Mouse (Mus musculus): Measurements from ENCODE around the gene Rasgrp4.
"Not testable (repeated sequence)": the region's sequence is repeated elsewhere in the genome, so short reads cannot be mapped to it uniquely, and the experiment has no call there.

Gene Rasgrp4

GRCm38 (mm10) chr7:29134693-29135386 is at the start of gene Rasgrp4:
Gene Rasgrp4 (plus strand): TSS chr7:29134851.
- DNase-seq: peak in 1 of 2 experiments; percentile 18

- no peak for DNase-seq
Measured at GRCm38 (mm10) chr7:29085981-29086380, 48.7 kb upstream of the Rasgrp4 start.

DNA sequence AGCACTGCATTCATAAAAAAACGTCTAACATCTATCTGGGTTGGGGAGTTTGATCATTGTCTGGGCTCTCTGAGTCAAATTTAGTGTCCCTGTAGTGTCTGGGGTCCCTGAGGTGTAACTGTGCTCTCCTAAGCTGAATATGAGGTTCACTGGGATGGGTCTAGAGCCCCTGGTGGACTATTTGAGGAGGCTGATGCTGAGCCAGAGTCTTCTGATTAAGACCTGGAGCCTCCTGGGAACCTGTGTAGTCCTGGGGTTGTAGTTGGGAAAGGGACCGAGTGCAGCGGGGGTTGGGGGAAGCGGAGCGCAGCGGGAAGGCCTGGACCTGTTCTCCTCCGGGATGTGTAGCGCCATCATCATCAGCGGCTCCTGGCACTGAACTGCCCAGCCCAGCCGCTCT is 47.7 kb upstream of the Rasgrp4 start:
- no peak for DNase-seq

- no peak for DNase-seq
Measured at GRCm38 (mm10) chr7:29088817-29089216, 45.8 kb upstream of the Rasgrp4 start.

GRCm38 (mm10) chr7:29097131-29097530 is 37.5 kb upstream of the Rasgrp4 start:
- no peak for DNase-seq

DNA sequence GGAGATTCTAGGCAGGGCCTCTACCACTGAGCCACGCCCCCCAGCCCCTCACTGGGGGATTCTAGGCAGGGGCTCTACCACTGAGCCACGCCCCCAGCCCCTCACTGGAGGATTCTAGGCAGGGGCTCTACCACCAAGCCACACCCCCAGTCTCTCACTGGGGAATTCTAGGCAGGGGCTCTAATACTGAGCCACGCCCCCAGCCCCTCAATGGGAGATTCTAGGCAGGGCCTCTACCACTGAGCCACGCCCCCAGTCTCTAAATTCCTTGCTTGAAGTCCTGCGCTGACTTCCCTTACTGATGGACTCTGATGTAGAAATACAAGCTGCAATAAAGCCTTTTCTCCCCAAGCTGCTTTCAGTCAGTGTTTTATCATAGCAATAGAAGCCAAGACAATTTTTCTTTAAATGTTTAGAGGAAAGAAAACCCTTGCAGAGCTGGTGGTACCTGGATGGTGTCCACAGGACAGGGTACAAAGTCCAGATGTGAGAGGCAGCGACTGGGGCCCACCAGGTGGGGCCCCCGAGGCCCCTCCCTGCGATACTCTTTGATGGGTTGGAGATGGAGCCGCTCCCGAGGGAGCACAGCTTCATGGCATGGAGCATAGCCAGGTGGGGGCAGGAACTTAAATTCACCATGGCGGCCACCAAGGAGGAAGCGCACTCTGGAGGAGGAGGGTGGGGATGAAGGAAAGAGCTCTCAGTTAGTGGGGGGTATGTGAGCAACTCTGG is 33.2 kb upstream of the Rasgrp4 start:
- no peak for DNase-seq

DNA sequence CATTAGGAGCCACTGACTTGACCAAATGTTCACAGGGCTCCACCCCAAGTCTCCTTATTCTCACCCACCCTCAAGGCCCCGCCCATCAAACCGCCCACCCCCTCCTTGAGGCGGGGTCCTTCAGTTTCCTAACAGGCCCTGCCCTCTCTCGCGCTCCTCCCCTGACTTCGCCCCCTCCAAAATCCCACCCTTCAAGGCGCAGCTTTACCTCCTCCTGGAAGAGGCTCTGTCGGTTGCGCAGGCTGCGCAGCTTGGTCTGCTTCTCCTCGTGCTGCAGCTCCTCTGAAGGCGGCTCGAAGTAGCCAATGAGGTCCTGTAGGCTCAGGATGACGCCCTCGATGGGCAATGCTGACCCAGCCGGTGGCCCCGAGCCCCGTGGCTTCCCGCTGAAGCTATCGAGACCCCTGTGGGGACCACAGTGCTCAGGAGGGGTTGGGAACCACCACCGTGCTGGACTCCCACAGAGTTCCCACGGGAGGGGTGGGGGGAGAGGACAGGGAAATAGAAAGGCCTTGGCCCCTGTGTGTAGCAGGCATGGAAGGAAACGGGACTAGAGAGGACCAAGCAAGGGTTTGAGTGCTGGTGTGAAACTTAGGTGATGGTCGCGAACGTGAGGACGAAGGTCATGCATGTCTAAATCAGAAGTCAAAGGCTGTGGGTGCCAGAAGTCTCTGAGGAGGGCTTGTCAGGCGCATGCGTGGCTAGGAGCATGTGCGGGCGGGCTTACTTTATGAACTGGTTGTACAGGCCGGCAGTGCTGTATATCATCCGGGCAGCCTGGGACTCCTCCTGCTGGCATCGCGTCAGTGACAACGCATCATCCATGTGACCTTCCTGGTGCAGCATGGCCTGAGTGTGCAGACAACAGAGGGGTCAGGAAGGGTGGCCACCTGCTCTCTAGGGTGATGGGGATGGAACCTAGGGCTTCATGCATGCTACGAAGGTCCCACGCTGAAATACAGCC is 25.4 kb upstream of the Rasgrp4 start:
- peak; percentile 50 to 58 for DNase-seq

DNA sequence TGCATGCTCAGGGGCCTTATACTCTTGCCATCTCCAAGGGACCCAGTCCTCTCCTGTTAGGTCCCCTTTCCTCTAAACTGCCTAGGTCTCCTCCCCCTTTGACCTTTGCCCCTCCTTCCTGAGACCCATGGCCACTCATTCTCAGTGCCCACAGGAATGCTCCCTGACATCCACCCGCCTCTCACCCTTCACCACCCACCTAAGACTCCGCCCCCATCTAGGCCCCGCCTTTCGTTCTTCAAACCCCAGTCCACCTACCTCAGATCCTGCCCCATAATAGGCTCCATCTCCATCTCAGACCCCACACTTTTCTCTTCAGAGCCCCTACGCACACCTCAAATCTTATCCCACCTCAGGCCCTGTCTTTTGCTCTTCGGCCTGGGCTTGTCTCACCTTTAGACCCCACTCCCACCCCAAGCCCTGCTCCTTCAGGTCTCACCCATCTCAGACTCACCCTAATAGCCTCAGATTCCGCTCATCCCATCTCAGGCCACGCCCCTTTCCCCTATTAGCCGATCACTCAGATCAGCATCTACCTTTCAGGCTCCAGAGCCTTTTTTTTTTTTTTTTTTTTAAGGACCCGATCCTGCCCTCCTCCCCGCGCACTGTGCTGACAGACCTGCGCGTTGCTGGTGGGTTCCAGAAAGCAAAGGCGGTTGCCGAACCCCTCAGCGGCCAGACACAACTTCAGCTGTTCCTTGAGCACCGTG is 16.4 kb upstream of the Rasgrp4 start:
- no peak for DNase-seq

GRCm38 (mm10) chr7:29119526-29119925 is 15.1 kb upstream of the Rasgrp4 start:
- DNase-seq: no peak

- DNase-seq: no peak
Measured at GRCm38 (mm10) chr7:29122821-29123220, 11.8 kb upstream of the Rasgrp4 start.

DNA sequence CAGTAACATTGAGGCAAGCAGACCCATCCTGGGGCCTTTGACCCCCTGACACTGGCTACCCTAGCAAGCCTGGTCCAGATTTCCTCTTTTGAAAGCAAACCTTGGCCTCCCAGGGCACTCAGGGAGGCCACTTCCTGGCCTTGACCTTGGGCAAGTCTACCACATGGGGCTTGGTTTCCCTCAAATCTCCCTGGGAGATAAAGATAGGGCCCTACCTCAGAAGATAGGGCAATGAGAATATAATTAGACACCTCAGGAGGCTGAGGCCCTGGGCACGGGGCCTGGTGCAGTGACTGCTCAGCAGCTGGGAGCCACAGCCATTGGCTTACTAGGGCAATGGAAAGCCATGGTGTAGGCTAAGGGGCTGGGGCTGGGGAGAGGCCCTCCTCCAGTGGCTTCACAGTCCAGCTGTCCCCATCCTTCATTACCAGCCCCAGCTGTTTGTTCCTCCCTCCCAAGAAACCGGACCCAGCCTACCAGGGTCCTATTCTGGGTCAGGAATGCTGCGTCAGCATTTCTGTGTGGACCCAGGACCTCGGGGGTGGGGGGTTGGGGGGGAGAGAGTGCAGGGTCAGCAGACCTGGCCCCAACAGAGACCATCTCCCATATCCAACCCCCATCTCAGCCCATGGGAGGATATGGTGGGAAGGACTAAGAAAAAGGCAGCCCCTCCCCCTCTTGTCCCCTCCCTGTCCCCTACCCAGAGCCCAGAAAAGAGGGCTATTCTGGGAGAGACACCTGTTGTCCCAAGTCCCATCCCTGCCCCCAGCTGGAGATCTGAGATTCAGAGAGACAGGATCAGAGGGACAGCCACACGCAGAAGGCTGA is 10.9 kb upstream of the Rasgrp4 start:
- DNase-seq: no peak

DNA sequence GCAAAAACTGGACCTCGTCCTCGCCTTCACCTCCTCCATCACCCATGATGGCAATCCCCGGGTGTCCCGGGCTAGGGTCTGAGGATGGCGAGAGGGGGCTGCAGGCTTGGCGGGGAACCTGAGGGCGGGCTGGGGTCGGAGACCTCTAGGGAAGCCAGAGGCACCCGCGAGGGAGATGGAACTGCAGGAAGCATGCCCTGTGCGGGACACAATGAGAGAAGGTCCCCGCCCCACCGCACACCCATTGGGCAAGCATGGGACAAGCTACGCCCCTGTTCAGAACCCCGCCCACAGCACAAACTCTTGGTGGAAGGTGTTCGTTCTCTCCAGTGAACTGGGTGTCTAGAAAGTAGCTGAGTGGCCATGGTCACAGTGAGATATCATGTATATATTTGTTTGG is 9.7 kb upstream of the Rasgrp4 start, which contains the start of gene Ryr1:
Gene Ryr1, minus strand, starts transcription at position 210 of the 400 bp plus-strand sequence.
- peak; percentile 9 to 25 for DNase-seq

GRCm38 (mm10) chr7:29126173-29126915 is 8.3 kb upstream of the Rasgrp4 start:
- peak; percentile 18 to 37 for DNase-seq

- DNase-seq: no peak
Measured at GRCm38 (mm10) chr7:29128725-29129124, 5.9 kb upstream of the Rasgrp4 start.

DNA sequence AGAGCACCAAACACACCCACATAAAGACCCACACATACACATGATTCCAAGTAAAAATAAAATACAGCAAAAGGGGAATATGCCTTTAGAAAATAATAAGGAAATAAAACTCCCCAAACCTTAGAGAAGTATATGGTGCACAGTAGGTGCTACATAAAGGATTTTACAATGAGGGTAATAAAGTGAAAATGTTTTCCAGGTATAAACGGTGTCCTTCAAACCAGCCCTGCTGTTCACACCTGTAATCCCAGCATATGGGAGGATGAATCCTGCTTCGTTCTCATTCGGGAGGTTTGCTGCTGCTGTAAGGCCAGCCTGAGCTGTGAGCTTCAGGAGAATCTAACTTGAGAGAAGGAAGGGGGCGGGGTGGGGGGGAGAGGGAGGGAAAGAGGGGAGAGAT is 421 bp upstream of the Rasgrp4 start:
- DNase-seq: no peak

DNA sequence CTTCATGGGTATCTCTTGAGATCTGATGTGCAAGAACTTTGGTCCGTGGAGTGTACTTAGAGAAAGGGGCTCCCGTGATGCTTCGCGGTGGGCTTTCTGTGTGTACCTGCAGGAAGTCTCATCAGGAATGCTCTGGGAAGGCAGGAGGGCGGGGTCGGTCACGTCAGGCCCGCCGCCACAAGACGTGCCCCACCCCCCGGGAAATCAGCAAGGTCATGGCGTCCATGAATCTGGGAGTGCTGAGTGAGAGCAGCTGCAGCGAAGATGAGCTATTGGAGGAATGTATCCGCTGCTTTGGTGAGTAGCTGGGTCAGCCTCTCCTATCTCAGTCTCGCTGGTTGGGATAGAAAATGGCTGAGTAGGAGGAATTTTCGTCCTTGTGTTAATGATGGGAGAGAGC is 2.8 kb downstream of the Rasgrp4 start:
- DNase-seq: no peak

- not testable (repeated sequence) for DNase-seq
Measured at GRCm38 (mm10) chr7:29139237-29139636, 4.6 kb downstream of the Rasgrp4 start.

DNA sequence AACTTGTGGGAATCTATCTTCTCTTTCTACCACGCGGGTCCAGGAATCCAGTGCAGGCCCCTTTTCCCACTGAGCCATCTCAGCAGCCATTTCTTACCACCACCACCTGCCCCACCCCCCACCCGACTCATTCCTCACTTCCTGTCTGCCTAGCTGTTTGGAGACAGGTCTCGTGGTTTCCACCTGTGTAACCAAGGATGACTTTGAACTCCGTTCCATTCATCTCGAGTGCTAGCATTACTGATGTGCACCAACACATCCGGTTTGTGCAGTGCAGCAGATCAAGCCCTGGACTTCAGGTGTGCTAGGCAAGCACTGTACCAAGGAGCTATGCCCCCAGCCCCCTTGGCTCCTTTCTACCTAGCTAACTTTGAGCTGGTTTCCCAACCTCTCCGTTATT is 6.8 kb downstream of the Rasgrp4 start:
- no peak for DNase-seq

GRCm38 (mm10) chr7:29144006-29144405 is 9.4 kb downstream of the Rasgrp4 start:
- DNase-seq: no peak

GRCm38 (mm10) chr7:29146625-29147367 is 12.1 kb downstream of the Rasgrp4 start:
- no peak for DNase-seq
